Mouse (Mus musculus) mouse embryonic stem cell (cell line): ENCODE measurements around the gene Pigb.
"Not testable (repeated sequence)": the region's sequence is repeated elsewhere in the genome, so short reads cannot be mapped to it uniquely, and the experiment has no call there.

Experiments used
- in situ Hi-C, 2 experiments: fragments of 300-500 bp; cut with MboI; formaldehyde crosslinking; loops; 1 replicate in 1 of 2; 3 replicates in 1 of 2; pipeline ENCODE4 v1.14.3; 2019 to 2020; ENCODE audit warnings: low sequenced_read_pairs in 2 of 2, low pct_unique_long_range_greater_than_20kb in 1 of 2, mixed read lengths in 1 of 2; ENCODE audit not compliant: unreplicated experiment in 1 of 2

Pigb gene

GRCm38 (mm10) chr9:73040080-73040479 lies at the start of gene Pigb:
TSS of gene Pigb (minus strand) at chr9:73040378.
- in situ Hi-C loops: loop anchor here (5.0 kb wide), 1 partner anchor 52 kb away; no protein-coding TSS in a partner anchor

GRCm38 (mm10) chr9:73089222-73089920 lies 49.2 kb upstream of the Pigb start:
- in situ Hi-C loops: no loop called here

- in situ Hi-C loops: no loop called here
Observed at GRCm38 (mm10) chr9:73087581-73087980, 47.4 kb upstream of the Pigb start.

DNA sequence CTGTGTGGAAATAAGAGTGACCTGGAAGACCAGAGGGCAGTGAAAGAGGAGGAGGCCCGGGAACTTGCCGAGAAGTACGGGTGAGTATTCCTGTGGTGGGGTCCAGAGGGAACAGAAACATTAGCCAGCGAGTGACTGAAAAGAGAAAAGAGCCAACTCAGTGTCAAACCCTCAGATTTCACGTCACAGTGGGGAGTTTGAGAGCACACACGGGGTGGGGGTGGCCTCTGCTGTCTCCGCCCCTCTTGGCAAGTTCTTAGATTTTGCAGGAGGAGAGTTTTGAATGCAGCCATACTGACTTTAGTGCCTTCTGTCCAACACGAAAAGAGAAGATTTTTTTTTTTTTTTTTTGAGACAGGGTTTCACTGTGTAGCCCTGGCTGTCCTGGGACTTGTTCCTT lies 46.9 kb upstream of the Pigb start:
- in situ Hi-C loops: no loop called here

- in situ Hi-C loops: no loop called here
Observed at GRCm38 (mm10) chr9:73085845-73086244, 45.7 kb upstream of the Pigb start.

GRCm38 (mm10) chr9:73083956-73084355 lies 43.8 kb upstream of the Pigb start:
- in situ Hi-C loops: no loop called here

- in situ Hi-C loops: no loop called here
Observed at GRCm38 (mm10) chr9:73082291-73083000, 42.3 kb upstream of the Pigb start.

DNA sequence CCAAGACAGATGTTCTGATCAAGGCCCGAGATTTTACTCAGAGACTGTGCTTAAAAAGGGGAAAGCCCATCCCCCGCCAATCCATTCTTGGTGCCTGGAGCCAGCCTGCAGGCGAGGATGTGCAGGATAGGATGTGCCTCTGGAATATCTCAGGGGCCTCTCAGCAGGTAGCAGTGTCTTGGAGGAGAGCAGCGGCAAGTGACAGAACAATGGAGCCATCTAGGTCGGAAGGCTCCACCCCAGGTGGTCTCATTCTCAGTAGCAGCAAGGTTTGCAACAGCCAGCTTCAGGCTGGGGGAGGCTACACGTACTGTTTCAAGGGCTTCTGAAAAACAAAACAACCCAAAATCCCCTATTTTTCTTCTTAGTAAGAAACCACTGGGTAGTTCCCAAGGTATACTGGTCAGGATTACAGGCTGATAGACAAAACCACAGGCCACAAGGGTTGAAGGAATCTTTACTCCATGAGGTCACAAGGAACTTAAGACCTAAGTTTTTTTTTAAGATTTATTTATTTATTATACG lies 39.7 kb upstream of the Pigb start:
- in situ Hi-C loops: no loop called here

- in situ Hi-C loops: not testable (repeated sequence)
Observed at GRCm38 (mm10) chr9:73079349-73079748, 39.2 kb upstream of the Pigb start.

- in situ Hi-C loops: no loop called here
Observed at GRCm38 (mm10) chr9:73073169-73073568, 33.0 kb upstream of the Pigb start.

DNA sequence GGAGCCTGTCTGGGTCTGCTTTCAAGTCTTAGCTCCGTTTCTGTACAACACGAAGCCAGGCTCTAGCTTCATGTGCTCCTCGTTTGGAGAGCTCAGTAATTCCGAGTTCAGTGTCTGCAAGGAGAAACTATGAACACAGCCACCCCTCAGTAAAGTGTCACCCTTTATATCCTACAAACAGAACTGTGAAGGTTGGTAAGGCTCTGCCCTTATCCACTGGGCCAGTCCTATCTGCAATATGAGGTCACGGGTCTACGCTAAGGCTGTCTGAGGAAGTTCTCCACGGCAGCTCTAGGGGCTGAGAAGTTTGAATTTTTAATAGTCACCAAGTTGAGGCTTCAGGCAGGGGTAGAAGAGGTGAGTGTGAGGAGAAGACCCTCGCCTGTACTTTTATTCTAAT lies 32.2 kb upstream of the Pigb start:
- in situ Hi-C loops: no loop called here

DNA sequence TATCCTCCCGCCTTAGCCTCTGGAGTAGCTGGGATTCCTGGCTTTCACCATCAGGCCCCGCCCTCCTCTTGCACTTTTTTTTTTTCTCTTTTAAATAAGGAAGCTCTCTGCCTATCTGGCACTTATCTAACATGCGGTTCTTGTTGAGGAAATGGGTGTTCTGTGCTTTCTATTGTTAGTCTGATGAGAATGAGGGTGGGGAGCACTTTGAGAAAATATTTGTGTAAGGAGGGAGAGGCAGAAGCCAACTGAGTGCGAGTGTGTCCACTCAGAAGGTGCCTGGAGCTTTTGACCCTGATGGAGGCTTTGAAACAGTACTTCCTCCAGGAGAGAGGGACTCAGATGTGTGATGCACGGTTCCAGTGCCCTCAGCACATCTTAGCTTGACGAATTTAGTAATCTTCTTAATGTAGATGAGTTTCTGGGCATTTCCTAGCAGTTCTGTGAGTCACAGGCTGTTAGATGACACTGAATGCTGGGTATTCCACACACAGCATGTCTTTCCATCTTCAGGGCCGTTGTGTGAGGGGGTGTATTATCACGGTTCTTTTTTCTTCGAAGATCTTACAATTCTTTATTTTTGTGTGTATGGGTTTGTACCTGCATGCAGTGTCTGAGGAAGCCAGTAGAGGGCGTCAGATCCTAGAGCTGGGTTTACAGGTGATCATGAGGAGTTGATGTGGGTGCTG lies 30.9 kb upstream of the Pigb start:
- in situ Hi-C loops: no loop called here

GRCm38 (mm10) chr9:73068688-73069087 lies 28.5 kb upstream of the Pigb start:
- in situ Hi-C loops: no loop called here

- in situ Hi-C loops: no loop called here
Observed at GRCm38 (mm10) chr9:73068230-73068679, 28.1 kb upstream of the Pigb start.

DNA sequence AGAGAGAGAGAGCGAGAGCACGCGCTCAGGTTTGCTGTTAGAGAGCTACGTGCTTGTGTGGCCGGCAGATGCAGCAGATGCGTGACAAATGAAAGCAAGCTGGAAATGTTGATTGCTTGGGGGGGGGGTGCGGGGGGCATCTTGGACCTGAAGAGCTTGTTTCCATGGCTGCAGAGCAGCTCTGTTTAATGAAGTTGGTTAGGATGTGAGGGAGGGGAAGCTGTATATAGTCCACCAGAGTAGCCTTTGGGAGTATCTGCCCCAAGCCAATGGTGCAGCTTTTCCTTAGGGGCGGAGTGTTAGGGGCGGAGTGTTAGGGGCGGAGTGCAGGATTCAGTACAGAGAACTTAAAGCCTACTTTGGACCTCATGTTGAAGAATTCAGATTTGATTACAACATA lies 26.9 kb upstream of the Pigb start:
- in situ Hi-C loops: no loop called here

DNA sequence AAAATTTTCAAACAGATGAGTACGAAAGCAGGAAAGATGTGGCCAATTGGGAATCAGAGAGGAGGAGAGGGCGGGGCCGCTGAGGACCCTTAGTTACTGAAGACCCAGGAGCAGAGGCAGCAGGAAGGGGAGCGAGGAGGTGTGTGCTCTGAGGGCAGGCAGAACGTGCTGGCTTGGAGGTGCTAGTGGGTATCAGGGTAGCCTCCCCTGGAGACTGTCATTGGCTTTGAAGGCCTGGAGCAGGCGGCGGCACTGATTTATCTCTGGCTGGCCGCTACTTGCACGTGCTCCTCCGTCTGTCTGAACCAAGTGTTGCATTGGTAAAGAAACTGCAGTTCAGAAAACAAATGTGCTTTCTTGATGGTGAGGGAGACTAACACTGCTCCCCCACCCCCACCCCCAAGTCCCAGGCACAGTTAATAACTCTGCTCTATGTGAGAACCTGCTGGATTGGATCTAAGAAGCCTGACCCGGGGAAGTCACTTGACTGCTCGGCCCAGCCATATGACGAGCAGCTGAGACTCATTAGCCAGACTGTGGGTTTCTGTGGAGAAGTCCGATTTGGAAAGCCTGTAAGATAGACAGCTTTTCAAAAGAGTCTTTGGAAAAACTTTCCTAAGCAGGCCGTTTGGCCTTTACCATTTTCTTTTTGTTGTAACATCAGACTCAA lies 23.6 kb upstream of the Pigb start:
- in situ Hi-C loops: no loop called here

- in situ Hi-C loops: no loop called here
Observed at GRCm38 (mm10) chr9:73059224-73059623, 19.0 kb upstream of the Pigb start.

DNA sequence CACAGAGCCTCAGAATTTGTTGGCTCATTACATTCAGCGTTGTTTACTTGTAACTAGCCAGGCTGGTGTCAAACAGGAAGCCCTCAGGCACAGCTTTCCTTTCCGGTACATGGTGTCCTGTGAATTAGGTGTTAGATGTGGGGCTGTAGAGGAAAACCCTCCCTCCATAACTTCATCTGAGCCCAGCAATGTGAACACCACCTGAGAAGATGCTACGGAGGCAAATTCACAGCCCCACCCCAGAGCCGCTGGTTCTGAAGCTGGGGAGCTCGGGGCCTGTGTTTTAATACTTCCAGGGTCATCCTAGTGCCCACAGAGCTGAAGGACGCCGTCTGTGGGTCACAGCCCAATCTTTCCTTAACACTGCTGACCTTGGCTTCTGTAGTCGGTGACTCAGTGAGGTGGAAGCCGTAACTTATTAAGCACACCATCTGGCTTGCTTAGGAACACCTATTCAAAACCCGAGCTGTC lies 15.3 kb upstream of the Pigb start:
- in situ Hi-C loops: no loop called here

DNA sequence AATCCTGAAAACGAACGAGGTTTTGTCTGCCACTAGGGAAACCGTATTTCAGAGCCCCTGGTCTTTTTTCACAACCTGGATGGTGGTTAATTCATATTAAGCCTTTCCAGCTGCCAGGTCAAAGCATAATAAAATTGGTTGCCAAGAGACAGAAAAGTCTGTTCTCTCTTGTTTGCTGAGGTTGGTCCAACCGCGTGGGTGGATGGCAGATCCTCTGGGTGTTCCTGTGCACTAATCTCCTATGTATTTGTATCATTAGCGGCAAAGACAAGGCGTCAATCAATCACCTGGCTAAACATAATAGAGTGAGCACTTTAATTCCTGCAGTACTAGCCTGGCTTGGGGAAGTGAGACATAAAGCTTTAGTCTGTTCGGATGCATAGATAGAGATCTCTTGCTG lies 10.4 kb upstream of the Pigb start:
- in situ Hi-C loops: no loop called here
